Mouse (Mus musculus) right cerebral cortex, postnatal 10 days (tissue): Measurements from ENCODE around the gene Pdlim4.

ENCODE experiments used
- DNase-seq, 2 experiments: peaks; one replicate each; pipeline ENCODE4 v3.0.0; 2021; ENCODE audit warnings: low spot score in 2 of 2

The Pdlim4 gene

GRCm38 (mm10) chr11:54092188-54092587 is 23.4 kb upstream of the Pdlim4 start:
- no peak for DNase-seq

DNA sequence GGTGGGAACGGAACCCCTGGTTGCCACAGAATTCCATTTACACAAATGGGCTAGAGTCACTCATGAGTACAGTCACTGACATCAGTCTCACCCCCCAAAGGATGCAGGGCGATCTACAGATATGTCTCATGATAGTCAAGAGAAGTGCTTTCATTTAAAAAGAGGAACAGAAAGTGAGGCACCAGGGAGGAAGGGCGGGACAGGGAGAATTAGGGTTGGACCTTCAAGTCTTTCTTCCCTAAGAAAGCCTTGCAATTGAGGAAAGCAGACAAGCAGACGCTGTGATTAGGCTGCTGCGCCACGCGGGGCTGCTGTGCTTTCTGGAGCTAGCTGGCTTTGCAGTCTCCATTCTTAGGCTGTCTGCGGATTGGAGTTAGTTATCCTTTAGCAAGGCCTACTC is 22.9 kb upstream of the Pdlim4 start:
- peak; percentile 58 to 63 for DNase-seq

- DNase-seq = no peak
Observed at GRCm38 (mm10) chr11:54090091-54090879, 21.5 kb upstream of the Pdlim4 start.

- DNase-seq = peak; percentile 69 to 76
Observed at GRCm38 (mm10) chr11:54088947-54089317, 20.1 kb upstream of the Pdlim4 start.

- peak in 1 of 2 experiments; percentile 61 for DNase-seq
Observed at GRCm38 (mm10) chr11:54088253-54088946, 19.6 kb upstream of the Pdlim4 start.

DNA sequence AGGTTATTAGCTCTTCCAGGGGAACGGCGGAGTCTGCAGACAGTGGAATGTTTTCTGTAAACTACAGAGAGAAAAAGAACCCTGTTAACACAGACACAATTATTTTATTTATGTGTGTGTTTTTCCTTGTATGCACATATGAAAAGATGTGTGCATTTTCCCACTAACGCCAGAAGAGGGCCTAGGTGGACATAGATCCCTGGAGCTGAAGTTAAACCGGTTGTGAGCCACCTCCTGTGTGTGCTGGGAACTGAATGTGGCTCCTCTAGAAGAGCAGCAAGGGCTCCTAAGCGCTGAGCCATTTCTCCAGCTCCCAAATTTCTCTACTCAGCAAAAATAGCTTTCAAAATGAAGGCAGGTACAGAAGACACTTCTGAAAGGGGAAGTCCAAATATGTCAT is 17.0 kb upstream of the Pdlim4 start:
- no peak for DNase-seq

- DNase-seq = no peak
Observed at GRCm38 (mm10) chr11:54084976-54085375, 16.2 kb upstream of the Pdlim4 start.

DNA sequence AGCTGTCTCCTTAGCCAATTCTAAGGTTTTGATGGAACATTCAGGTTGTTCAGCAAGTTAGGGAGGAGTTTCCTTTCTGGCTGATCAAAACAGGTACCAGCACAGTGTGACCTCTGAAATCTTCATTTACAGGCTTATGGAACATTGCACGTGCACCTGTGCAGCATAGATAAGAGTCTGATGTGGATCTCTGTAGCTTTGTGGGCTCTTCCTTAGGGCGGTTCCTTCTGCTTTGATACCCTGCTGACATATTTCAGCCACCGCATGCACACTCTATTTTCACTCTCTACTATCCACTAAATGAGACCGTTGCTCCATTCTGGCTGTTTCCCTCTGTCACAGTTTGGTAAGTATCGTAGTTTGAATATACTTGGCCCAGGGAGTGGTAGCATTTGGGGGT is 13.9 kb upstream of the Pdlim4 start:
- no peak for DNase-seq

DNA sequence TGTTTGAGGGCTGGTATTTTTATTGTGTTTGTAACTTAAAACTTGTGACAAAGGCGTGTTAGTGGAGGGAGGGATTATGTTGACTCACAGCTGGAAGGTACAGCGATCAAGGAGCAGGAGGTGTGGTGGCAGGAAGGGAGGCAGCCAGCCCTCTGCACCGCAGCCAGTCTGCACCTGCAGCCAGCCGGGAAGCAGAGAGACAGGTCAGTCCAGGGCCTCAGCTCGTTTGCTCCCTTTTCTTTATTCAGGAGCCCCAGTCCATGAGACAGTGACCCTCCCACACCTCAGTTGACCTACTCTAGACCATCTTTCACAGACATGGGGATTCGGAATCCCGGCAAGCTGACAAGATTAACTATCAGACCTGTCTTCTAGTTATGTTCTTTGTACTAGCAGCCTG is 11.6 kb upstream of the Pdlim4 start:
- DNase-seq = no peak

DNA sequence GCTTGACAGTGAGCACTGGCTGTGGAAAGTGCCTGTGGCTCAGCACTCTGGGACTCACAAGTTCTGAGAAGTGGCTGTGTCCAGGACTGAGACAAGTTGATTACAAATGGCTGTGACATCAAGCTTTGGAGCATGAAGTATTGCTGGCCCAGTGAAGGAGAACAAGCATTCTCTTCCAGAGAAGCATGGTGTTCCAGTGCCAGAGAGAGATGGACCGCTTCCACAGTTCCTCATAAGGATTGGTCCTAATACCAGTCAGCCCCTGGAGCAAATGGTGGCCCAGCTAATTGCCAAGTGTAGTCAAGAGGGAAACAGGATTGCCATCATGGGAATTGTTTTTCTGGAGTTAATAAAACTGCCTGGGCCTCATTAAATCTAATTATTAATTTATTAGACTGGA is 7.3 kb upstream of the Pdlim4 start:
- DNase-seq = peak in 1 of 2 experiments; percentile 33

GRCm38 (mm10) chr11:54075353-54075752 is 6.5 kb upstream of the Pdlim4 start:
- DNase-seq = no peak

DNA sequence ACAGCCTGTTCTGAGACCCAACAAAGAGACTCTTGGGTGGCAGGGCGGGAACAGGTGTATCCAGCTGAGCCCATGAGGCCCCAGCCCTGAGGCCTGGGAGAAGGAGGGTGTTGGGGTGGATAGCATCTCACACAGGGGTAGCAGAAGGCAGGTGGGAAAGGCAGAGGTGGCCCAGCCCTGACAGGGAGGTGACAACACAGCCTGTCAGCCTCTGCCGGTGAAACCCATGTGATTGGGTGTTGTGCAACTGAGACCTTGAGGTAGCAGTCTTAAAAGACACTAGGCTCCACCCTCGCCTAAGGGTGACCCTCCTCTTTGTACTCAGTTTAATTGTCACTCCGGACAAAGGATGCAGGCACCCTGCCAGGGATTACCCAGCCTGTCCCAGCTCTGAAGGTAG is 4.5 kb upstream of the Pdlim4 start:
- DNase-seq = no peak

GRCm38 (mm10) chr11:54071726-54072445 is 3.1 kb upstream of the Pdlim4 start:
- no peak for DNase-seq

- no peak for DNase-seq
Observed at GRCm38 (mm10) chr11:54067996-54068519, 756 bp downstream of the Pdlim4 start.

DNA sequence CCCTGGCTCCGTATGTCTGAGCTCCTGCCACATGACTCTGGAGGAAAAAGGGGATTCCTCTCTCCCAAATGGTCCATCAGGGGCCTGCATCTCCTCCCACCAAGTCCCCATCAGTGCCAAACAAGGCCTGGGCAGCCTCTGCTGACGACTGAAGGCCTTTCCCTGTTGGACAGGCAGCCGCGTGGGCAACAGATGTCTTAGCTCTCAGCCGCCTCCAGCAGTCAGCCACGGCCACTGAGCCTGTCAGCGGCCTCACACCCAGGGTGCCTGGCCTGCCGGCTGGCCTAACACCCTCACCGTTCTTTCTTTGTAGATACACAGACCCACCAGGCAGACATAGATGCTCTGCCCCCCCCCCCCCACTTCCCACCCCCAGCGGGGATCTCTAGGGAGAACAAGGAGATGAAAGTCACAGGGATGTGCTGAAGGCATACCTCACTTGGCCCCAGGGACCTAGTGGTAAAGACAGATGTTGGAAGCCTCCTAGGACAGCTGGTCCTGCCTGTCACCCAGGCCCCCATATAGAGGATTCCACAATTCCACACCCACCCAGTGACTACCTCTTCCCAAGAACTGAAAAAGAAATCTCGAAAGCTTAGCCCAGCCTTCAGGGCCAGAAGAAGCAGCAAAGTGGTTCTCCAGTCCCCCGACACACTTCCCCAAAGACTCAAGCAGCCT is 1.4 kb downstream of the Pdlim4 start:
- no peak for DNase-seq

- no peak for DNase-seq
Observed at GRCm38 (mm10) chr11:54066400-54066799, 2.4 kb downstream of the Pdlim4 start.

DNA sequence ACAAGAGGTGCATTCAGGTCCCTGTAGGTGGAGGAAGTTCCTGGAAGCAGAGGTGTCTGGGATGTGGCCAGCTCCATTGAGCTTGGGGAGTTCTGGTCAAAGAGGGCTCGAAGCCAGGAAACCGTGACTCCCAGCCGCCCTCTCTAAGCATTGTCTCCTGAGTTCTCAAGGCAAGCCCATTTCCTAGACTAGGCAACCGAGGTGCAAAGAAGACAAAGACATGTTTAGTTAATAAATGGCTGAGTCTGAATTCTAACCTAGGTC is 3.0 kb downstream of the Pdlim4 start:
- DNase-seq = no peak

DNA sequence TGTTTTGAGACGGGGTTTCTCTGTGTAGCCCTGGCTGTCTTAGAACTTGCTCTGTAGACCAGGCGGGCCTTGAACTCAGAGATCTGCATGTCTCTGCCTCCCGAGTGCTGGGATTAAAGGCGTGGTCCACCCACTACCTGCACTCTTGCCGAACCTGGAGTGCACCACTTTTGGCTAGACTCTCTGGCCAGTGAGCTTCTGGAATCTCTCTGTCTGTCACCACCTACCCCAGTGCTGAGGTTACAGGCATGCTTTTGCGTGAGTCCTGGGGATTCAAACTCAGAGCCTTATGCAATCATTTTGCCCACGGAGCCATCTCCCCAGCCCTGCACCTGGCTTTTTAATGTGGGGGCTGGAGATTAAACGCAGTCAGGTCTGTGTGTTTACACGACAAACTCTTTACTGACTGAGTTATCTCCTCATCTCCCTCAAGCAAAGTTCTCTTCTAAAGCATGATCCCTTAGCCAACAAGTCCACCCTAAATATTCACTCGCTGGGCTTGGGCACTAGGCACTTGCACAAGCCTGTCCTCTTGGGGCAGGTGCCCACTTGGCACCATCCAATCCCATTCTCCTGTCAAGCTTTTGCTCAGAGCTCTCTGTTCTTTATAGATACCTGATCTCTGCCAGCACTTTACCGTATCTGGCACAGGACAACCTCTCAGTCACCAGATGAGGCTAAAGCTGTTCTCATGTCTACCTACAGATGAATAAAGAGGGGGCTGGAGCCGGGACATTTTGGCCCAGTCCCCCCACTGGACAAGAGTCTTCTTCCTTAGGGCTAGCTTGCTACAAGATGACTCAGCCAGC is 3.5 kb downstream of the Pdlim4 start:
- no peak for DNase-seq

GRCm38 (mm10) chr11:54064412-54064978 is 4.3 kb downstream of the Pdlim4 start:
- no peak for DNase-seq

DNA sequence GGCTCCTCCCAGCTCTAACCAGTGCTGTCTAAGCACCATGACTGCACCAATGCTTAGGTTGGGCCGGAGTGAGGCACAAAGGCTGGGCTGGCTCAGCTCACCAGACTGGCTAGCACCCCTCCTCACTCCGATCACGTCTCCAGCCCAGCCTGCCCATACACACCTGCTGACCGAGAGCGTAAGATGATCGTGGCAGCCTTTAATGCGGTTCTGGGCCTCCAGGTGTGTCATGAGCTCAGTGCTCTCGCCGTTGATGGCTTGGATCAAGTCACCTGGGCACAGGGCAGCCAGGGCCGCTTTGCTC is 5.4 kb downstream of the Pdlim4 start:
- no peak for DNase-seq
